Mouse (Mus musculus) neural tube, embryonic 14.5 days (tissue): ENCODE measurements at regions not wholly inside any gene's neighbourhood (a gene's known extent, or its start where the extent isn't known, plus 50 kb on each side); places are given as distances from the start of the nearest gene placed in this dataset.

Experiments used
- ATAC-seq: fragments of 200-750 bp; cut with Nextera tagmentation; 2 replicates; pipeline ENCODE4 v1.8.0; 2017; ENCODE audit warnings: low read depth, mild to moderate bottlenecking, moderate TSS enrichment, moderate library complexity
- H3K27ac ChIP-seq: fragments of 300-500 bp; sonication (generic); 2 replicates; pipeline ENCODE4 v1.5.1; 2014; ENCODE audit warnings: low read depth, mild to moderate bottlenecking, control low read depth, low read length, moderate library complexity, mixed read lengths
- H3K27me3 ChIP-seq: fragments of 300-500 bp; sonication (generic); 2 replicates; pipeline ENCODE4 v1.6.1; 2014; ENCODE audit warnings: low read length; ENCODE audit not compliant: control insufficient read depth, insufficient read depth
- H3K36me3 ChIP-seq: fragments of 300-500 bp; sonication (generic); 2 replicates; pipeline ENCODE4 v1.6.1; 2014; ENCODE audit warnings: low read length, mixed read lengths; ENCODE audit not compliant: control insufficient read depth, insufficient read depth
- H3K4me1 ChIP-seq: fragments of 300-500 bp; sonication (generic); 2 replicates; pipeline ENCODE4 v1.6.1; 2014; ENCODE audit warnings: low read length; ENCODE audit not compliant: control insufficient read depth, insufficient read depth
- H3K4me2 ChIP-seq: fragments of 300-500 bp; sonication (generic); 2 replicates; pipeline ENCODE4 v1.6.1; 2014; ENCODE audit warnings: mild to moderate bottlenecking, low read depth, low read length, control low read depth
- H3K4me3 ChIP-seq: fragments of 300-500 bp; sonication (generic); 2 replicates; pipeline ENCODE4 v1.5.1; 2014; ENCODE audit warnings: low read depth, low read length, control low read depth, mixed read lengths
- H3K9ac ChIP-seq: fragments of 300-500 bp; sonication (generic); replicated peaks from 2 replicates; pipeline ENCODE4 v1.6.1; 2014; ENCODE audit warnings: low read depth, mild to moderate bottlenecking, control low read depth, low read length, mixed read lengths
- H3K9me3 ChIP-seq: fragments of 300-500 bp; sonication (generic); 2 replicates; pipeline ENCODE4 v1.6.1; 2016; ENCODE audit warnings: low read length; ENCODE audit not compliant: control insufficient read depth
- WGBS: fragments of 180-500 bp; shearing (Covaris S2); extraction: QIAGEN DNeasy Blood & Tissue Kit; methylation state at CpG from one replicate; pipeline ENCODE4 v1.1.7; 2014; 5-methylcytosine and 5-hydroxymethylcytosine counted together

DNA sequence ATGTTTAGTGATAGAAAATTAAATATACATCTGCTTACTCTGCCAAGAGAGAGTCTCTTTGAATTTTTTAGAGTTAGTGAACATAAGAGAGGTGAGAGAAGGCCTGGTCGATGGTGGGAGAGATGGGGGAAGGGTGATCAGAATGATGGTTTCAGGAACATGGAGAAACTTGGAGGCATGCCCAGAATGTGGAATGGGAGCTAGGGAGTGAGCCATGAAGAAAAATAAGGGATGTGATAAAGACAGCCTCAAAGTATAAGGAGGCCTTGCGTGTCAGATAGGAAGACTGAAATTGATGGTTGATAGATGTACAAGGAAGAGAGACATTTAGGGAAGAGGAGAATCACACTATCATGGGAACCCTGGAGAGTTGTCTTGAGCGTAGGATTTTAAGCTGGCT, 354.6 kb downstream of the Osr1 start:
- Histone ChIP-seq H3K4me3 (no peak overlapping the region), H3K36me3 (no peaks in the 10 kb centered on the region), H3K4me2 (no peak overlapping the region), H3K4me1 (no peaks in the 10 kb centered on the region), H3K9ac (no peak overlapping the region), H3K27ac (no peak overlapping the region), H3K27me3 (no peaks in the 10 kb centered on the region), H3K9me3 (no peaks in the 10 kb centered on the region)
- no peak for ATAC-seq
- 74% methylated on average over 3 of the region's 3 CpGs for WGBS

DNA sequence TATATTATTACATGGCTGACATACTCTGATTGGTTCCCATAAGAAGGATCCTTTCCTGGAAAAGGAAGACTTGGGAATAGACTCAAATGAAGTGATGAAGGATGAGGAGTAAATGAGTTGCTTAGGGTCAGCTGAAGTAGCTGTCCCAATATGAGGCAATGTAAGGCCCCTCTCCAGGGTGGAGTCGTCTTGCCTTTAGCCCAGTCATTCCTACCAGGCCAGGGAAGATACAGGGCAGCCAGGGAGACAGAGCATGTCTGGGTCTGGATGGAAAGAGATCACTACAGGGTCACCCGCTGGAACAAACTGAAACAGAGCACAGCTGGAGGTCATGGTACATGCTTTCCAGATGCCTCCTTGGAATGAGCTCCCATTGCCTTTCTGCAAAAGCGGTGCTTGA, 364.2 kb downstream of the Osr1 start:
- ATAC-seq: no peak
- no peaks in the 10 kb centered on the region for H3K27me3 ChIP-seq
- H3K4me2 ChIP-seq: no peak overlapping the region
- H3K4me1 ChIP-seq: no peaks in the 10 kb centered on the region
- H3K27ac ChIP-seq: no peak overlapping the region
- 89% methylated on average over 3 of the region's 3 CpGs for WGBS
- H3K4me3 ChIP-seq: no peak overlapping the region
- H3K9me3 ChIP-seq: no peaks in the 10 kb centered on the region
- H3K36me3 ChIP-seq: no peaks in the 10 kb centered on the region
- no peak overlapping the region for H3K9ac ChIP-seq

DNA sequence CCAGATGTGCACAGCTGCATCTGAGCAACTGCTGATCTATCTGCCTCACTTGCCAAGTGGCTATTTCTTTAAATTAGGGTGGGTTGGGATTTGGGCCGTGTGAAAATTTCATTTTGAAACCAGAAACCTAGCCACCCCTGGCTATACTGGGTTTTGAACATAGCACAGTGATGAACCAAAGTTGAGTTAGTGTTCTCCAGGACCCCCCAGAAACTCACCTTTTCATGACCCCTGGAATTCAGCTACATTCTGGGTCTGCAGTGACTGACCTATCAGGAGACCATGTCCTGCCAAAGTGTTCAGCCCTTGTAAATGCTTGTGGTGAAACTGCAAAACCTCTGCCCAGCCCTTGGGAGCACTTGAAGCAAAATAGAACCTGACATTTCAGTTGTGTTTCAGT, 371.4 kb downstream of the Osr1 start:
- Histone ChIP-seq H3K4me2 (no peak overlapping the region), H3K27me3 (no peaks in the 10 kb centered on the region), H3K36me3 (no peaks in the 10 kb centered on the region), H3K27ac (no peak overlapping the region), H3K4me3 (no peak overlapping the region), H3K9me3 (no peaks in the 10 kb centered on the region), H3K4me1 (no peaks in the 10 kb centered on the region), H3K9ac (no peak overlapping the region)
- ATAC-seq: no peak
- WGBS: 79% methylated on average over 1 of the region's 1 CpGs

DNA sequence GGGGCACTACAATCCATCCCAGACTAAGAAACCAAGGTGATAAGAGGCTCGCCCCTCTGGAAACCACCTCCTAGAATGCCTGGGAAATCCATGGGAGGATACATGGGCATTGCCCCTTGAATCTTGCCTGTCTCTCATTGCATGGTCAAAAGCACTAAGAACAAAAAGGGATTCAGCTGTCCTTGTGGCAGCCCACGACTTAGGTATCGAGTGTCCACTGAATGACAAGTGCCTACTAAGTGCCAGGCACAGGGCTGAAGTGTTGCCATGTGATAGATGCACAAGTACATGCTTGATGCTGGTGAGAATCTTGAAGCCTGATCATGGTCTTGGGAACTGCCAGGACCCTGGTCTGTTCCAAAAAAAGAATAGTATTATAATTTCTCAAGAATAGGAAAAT, 371.9 kb downstream of the Osr1 start:
- Histone ChIP-seq H3K36me3 (no peaks in the 10 kb centered on the region), H3K4me3 (no peak overlapping the region), H3K27ac (no peak overlapping the region), H3K4me2 (no peak overlapping the region), H3K4me1 (no peaks in the 10 kb centered on the region), H3K9me3 (no peaks in the 10 kb centered on the region), H3K27me3 (no peaks in the 10 kb centered on the region), H3K9ac (no peak overlapping the region)
- 92% methylated on average over 3 of the region's 3 CpGs for WGBS
- ATAC-seq: no peak

DNA sequence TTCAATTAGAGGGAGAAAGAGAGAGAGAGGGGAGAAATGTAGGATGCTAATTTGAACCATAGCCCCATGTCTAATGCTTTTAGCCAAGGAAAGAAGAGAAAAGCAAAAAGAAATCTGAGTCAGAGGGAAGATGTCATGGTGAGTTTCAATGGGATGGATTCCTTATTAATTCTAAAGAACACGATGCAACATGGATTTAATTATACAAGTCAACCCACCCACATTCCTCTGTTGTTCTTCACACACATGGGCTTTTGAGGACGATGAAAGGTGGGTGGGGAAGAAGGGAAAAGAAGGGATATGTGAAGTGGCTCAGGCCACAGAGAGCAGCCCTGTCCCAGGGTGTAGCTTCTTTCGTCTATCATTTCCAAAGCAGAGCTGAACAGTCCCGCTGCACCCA, 378.9 kb downstream of the Osr1 start:
- H3K9ac ChIP-seq: no peak overlapping the region
- H3K4me3 ChIP-seq: no peak overlapping the region
- no peaks in the 10 kb centered on the region for H3K9me3 ChIP-seq
- H3K4me1 ChIP-seq: no peaks in the 10 kb centered on the region
- H3K36me3 ChIP-seq: no peaks in the 10 kb centered on the region
- WGBS: 80% methylated on average over 4 of the region's 4 CpGs
- ATAC-seq: no peak
- H3K27ac ChIP-seq: no peak overlapping the region
- no peak overlapping the region for H3K4me2 ChIP-seq
- no peaks in the 10 kb centered on the region for H3K27me3 ChIP-seq

DNA sequence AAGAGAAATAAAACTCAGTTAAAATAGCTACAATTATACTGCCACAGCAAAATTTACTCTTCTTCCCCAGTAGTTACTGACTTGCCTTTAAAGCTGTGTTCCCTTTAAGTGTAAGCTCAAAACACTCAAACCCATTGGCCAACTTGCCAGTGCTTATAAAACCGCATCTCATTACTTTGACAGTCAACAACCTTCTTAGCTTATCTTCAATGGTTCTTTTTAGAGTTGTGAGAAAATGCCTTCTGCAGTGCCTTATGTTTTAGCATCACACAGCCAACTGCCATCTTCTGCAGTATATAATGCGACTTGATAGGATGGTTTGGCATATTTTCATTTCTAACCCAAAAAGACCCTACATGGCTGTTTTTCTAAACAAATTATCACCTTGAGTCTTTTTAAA, 382.5 kb downstream of the Osr1 start:
- H3K27me3 ChIP-seq: no peaks in the 10 kb centered on the region
- 92% methylated on average over 2 of the region's 2 CpGs for WGBS
- H3K9ac ChIP-seq: no peak overlapping the region
- H3K27ac ChIP-seq: no peak overlapping the region
- H3K36me3 ChIP-seq: no peaks in the 10 kb centered on the region
- no peak for ATAC-seq
- H3K4me3 ChIP-seq: no peak overlapping the region
- no peaks in the 10 kb centered on the region for H3K9me3 ChIP-seq
- H3K4me1 ChIP-seq: no peaks in the 10 kb centered on the region
- H3K4me2 ChIP-seq: no peak overlapping the region

DNA sequence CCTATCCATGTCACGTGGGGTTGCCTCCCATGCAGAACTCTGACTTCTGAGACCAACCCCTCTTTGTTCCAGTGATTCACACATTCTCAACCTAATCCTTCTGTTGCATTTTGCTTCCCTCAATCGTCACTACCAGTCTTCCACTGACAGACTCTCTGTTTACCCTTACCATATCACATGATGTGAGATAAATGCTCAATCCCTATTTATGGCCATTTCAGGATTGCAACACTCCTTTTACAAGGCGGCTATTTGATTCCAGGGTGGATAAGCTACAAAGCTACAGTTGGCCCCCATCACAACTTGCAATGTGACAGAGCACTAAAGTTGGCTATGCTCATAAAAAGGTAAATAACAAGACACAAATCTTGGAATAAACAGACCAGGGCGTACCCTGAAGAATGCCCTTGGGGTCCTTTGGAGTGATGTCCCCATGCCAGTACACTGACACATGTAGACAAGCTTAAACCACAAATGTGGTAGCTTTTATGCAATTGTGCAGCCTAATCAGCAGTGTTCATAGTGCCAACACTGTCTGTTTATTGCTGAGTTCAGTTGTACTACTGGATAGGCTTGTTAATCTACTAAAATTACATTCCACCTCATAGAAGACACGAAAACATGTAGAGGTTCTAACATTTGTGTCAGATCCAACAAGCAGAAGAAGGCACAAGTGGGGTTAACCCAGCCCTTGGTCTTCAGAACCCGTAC, 384.4 kb downstream of the Osr1 start:
- H3K9ac ChIP-seq: no peak overlapping the region
- no peak overlapping the region for H3K4me2 ChIP-seq
- H3K4me1 ChIP-seq: no peaks in the 10 kb centered on the region
- 89% methylated on average over 6 of the region's 6 CpGs for WGBS
- H3K27me3 ChIP-seq: no peaks in the 10 kb centered on the region
- no peaks in the 10 kb centered on the region for H3K9me3 ChIP-seq
- no peaks in the 10 kb centered on the region for H3K36me3 ChIP-seq
- H3K27ac ChIP-seq: no peak overlapping the region
- ATAC-seq: no peak
- no peak overlapping the region for H3K4me3 ChIP-seq

DNA sequence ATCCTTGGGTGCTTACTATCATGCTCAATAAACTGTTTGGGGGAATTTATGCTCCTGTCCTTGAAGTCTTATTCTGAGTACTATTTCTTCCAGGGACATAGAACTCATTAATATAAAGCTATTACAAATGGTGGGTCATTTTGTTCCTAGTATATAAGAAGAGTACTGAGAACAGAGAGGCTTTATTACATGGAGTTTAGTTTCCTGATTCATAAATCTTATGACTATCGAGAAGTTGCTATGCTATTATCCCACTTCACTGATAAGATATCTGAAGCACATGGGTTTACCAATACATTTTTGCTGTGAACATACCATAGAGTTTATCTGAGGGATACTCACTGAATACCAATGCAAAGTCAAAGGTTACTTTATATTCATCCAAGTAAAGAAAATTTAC, 399.5 kb downstream of the Osr1 start:
- 80% methylated on average over 1 of the region's 1 CpGs for WGBS
- Histone ChIP-seq H3K27me3 (no peaks in the 10 kb centered on the region), H3K4me2 (no peak overlapping the region), H3K36me3 (no peaks in the 10 kb centered on the region), H3K4me1 (no peaks in the 10 kb centered on the region), H3K9ac (no peak overlapping the region), H3K9me3 (no peaks in the 10 kb centered on the region), H3K4me3 (no peak overlapping the region), H3K27ac (no peak overlapping the region)
- no peak for ATAC-seq

DNA sequence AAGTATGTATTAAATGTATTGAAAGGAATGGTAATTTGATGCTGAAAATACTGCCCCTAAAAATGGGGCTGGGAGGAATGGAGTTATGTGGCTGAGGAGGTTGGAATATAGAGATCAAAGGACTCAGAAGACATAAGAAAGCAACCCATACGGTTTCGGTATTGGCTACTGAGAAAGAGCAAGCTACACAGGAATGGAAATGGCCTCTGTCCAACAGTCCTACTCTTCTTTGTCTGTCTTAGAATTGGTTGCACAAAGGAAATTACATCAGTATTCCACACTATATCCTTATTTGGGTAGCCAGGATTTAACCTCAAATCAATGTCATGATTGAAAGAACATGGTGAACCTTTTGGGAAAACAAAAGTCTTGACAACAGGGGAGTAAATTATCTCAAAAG, 399.0 kb upstream of the Nt5c1b start:
- Histone ChIP-seq H3K4me3 (no peak overlapping the region), H3K4me2 (no peak overlapping the region), H3K27me3 (no peaks in the 10 kb centered on the region), H3K36me3 (no peaks in the 10 kb centered on the region), H3K4me1 (no peaks in the 10 kb centered on the region), H3K9me3 (no peaks in the 10 kb centered on the region), H3K27ac (no peak overlapping the region), H3K9ac (no peak overlapping the region)
- no peak for ATAC-seq
- WGBS: 82% methylated on average over 2 of the region's 2 CpGs
